In genomic region chr10:80576351-80577194, GRCm38 (mm10) we compare ENCODE assay signal across 7 mouse cellular contexts. TPM values are rescaled to one million over a fixed set of nuclear protein-coding genes. Genes with fewer than 3 reads are reported as not detected.
DNase-seq lines count a peak whose midpoint lies in the region; ATAC-seq and TF ChIP-seq lines count a peak whose summit lies in the region.

No protein-coding gene starts in this region.

- no peak for TF ChIP-seq CTCF in MEL (IDR thresholded peaks at IDR 0.05 in 2 of 3, conservative IDR thresholded peaks at IDR 0.05 in 1 of 3; ENCODE audit: control insufficient read depth in 1 of 3, insufficient read depth in 1 of 3, low read depth in 2 of 3, low read length in 3 of 3, poor library complexity in 1 of 3, severe bottlenecking in 1 of 3)

- H3K27ac ChIP-seq in MEL (ENCODE audit: control insufficient read depth, low read depth, low read length): peak overlapping the region; percentile 78
- H3K27ac ChIP-seq in heart, embryonic 16.5 days (ENCODE audit: low read length): peak overlapping the region; percentile 84
- H3K27ac ChIP-seq in midbrain, embryonic 11.5 days (ENCODE audit: low read depth, low read length): peak overlapping the region; percentile 70
- H3K27ac ChIP-seq in stomach, embryonic 14.5 days (ENCODE audit: low read length): peak overlapping the region; percentile 88

- H3K4me3 ChIP-seq in MEL (ENCODE audit: control insufficient read depth in 1 of 2, insufficient read depth in 1 of 2, low read depth in 2 of 2, low read length in 2 of 2): peak overlapping the region; percentile 88 to 94
- peak overlapping the region; percentile 79 for H3K4me3 ChIP-seq in heart, embryonic 16.5 days (ENCODE audit: low read length)
- H3K4me3 ChIP-seq in midbrain, embryonic 11.5 days (ENCODE audit: low read depth, low read length): peak overlapping the region; percentile 74
- H3K4me3 ChIP-seq in stomach, embryonic 14.5 days (ENCODE audit: low read depth, low read length): peak overlapping the region; percentile 82

- no peaks in the 10 kb centered on the region for H3K9me3 ChIP-seq in MEL (replicated peaks; ENCODE audit: insufficient read depth, low read length)
- H3K9me3 ChIP-seq in heart, embryonic 16.5 days (replicated peaks; ENCODE audit: control insufficient read depth, low read length): no peaks in the 10 kb centered on the region
- H3K9me3 ChIP-seq in midbrain, embryonic 11.5 days (ENCODE audit: control insufficient read depth, low read length): no peaks in the 10 kb centered on the region
- H3K9me3 ChIP-seq in stomach, embryonic 14.5 days (ENCODE audit: control insufficient read depth, low read depth, low read length): no peaks in the 10 kb centered on the region

- no peak for TF ChIP-seq EP300 in MEL (IDR thresholded peaks at IDR 0.05; ENCODE audit: low read depth in 1 of 2, low read length in 2 of 2)

- peak; percentile 33 to 60; a peak in 2 of 4 replicates for TF ChIP-seq POLR2A in MEL (IDR thresholded peaks at IDR 0.05; ENCODE audit: control insufficient read depth in 1 of 2, insufficient read depth in 1 of 2, low read depth in 1 of 2, low read length in 2 of 2, poor library complexity in 1 of 2)

- 0 out of 2 replicates have a peak, but pooled peaks have one; percentile 0 for ATAC-seq in heart, embryonic 16.5 days (replicated peaks; ENCODE audit: extremely low read depth, insufficient read depth, low FRiP score)
- ATAC-seq in midbrain, embryonic 11.5 days (ENCODE audit: low FRiP score): peak; percentile 11; the same call in 1 of the 2 replicates
- ATAC-seq in stomach, embryonic 14.5 days (ENCODE audit: insufficient number of reproducible peaks, insufficient read depth, low FRiP score, low read depth): no peak

- peak overlapping the region; percentile 93 for H3K9ac ChIP-seq in MEL (ENCODE audit: control insufficient read depth, low read depth, low read length, poor library complexity, severe bottlenecking)
- H3K9ac ChIP-seq in heart, embryonic 16.5 days (ENCODE audit: low read length): peak overlapping the region; percentile 86
- H3K9ac ChIP-seq in midbrain, embryonic 11.5 days (ENCODE audit: low read length): peak overlapping the region; percentile 74
- peak overlapping the region; percentile 74 for H3K9ac ChIP-seq in stomach, embryonic 14.5 days (replicated peaks; ENCODE audit: low read depth, low read length)

- H3K79me2 ChIP-seq in MEL (ENCODE audit: control insufficient read depth, insufficient read depth, low read length, poor library complexity): peaks cover 56% of the 10 kb centered on the region

- DNase-seq in CD4-positive helper T cell, adult 2 months (ENCODE audit: low read depth, low spot score): peak; percentile 80
- DNase-seq in MEL (ENCODE audit: low read depth, low spot score): peak; percentile 79
- peak; percentile 69 for DNase-seq in embryo, embryonic 11 days
- DNase-seq in kidney, postnatal 4 days: peak; percentile 76 to 85
- peak; percentile 93 for DNase-seq in midbrain, embryonic 11.5 days (ENCODE audit: low spot score, missing footprints)

- H3K27me3 ChIP-seq in MEL (ENCODE audit: control insufficient read depth in 1 of 2, insufficient read depth in 2 of 2, low read length in 2 of 2): no peaks in the 10 kb centered on the region
- H3K27me3 ChIP-seq in heart, embryonic 16.5 days (ENCODE audit: control insufficient read depth, insufficient read depth, low read length): no peaks in the 10 kb centered on the region
- H3K27me3 ChIP-seq in midbrain, embryonic 11.5 days (ENCODE audit: control insufficient read depth, insufficient read depth, low read length): no peaks in the 10 kb centered on the region
- no peaks in the 10 kb centered on the region for H3K27me3 ChIP-seq in stomach, embryonic 14.5 days (ENCODE audit: control insufficient read depth, insufficient read depth, low read length)

- TF ChIP-seq RAD21 in MEL (IDR thresholded peaks at IDR 0.05; ENCODE audit: low read depth, low read length): no peak

- H3K36me3 ChIP-seq in MEL (ENCODE audit: control insufficient read depth in 1 of 2, insufficient read depth in 2 of 2, low read length in 2 of 2): peaks cover 0 to 36% of the 10 kb centered on the region in 2 experiments; a peak in 2 of 4 replicates
- no peaks in the 10 kb centered on the region for H3K36me3 ChIP-seq in heart, embryonic 16.5 days (ENCODE audit: control insufficient read depth, insufficient read depth)
- no peaks in the 10 kb centered on the region for H3K36me3 ChIP-seq in midbrain, embryonic 11.5 days (ENCODE audit: control insufficient read depth, insufficient read depth, low read length)
- no peaks in the 10 kb centered on the region for H3K36me3 ChIP-seq in stomach, embryonic 14.5 days (ENCODE audit: control insufficient read depth, insufficient read depth, low read length)

- whole genome bisulfite sequencing in heart, embryonic 16.5 days: under 1% methylated on average over 93 of the region's 96 CpGs
- WGBS in midbrain, embryonic 11.5 days: under 1% methylated on average over 87 of the region's 96 CpGs
- WGBS in stomach, embryonic 14.5 days: under 1% methylated on average over 79 of the region's 96 CpGs

- peak overlapping the region; percentile 81 for H3K4me2 ChIP-seq in heart, embryonic 16.5 days (ENCODE audit: low read depth, low read length)
- H3K4me2 ChIP-seq in midbrain, embryonic 11.5 days: peak overlapping the region; percentile 78
- peak overlapping the region; percentile 65 for H3K4me2 ChIP-seq in stomach, embryonic 14.5 days (replicated peaks; ENCODE audit: low read depth, low read length)

- peaks cover 18 to 47% of the 10 kb centered on the region in 2 experiments; a peak in 3 of 4 replicates for H3K4me1 ChIP-seq in MEL (ENCODE audit: control insufficient read depth in 1 of 2, insufficient read depth in 2 of 2, low read length in 2 of 2)
- H3K4me1 ChIP-seq in heart, embryonic 16.5 days (ENCODE audit: control insufficient read depth, insufficient read depth, low read length): peaks cover 31% of the 10 kb centered on the region
- H3K4me1 ChIP-seq in midbrain, embryonic 11.5 days (ENCODE audit: control insufficient read depth, insufficient read depth, low read length): peaks cover 23% of the 10 kb centered on the region
- peaks cover 40% of the 10 kb centered on the region for H3K4me1 ChIP-seq in stomach, embryonic 14.5 days (ENCODE audit: control insufficient read depth, insufficient read depth, low read length)

TF ChIP-seq in MEL, 35 proteins besides CTCF, POLR2A, EP300 and RAD21 (continues in another document):
- TF ChIP-seq MAFK (IDR thresholded peaks at IDR 0.05; ENCODE audit: borderline replicate concordance, low read depth, low read length) (no peak), BHLHE40 (IDR thresholded peaks at IDR 0.05; ENCODE audit: borderline replicate concordance, low read depth, low read length) (no peak), ELF1 (IDR thresholded peaks at IDR 0.05; ENCODE audit: low read depth, low read length) (no peak; the same call in 1 of the 2 replicates), TAL1 (IDR thresholded peaks at IDR 0.05; ENCODE audit: low read length) (no peak), NELFE (IDR thresholded peaks at IDR 0.05; ENCODE audit: low read depth, low read length) (peak; percentile 32; the same call in 1 of the 2 replicates), GABPA (IDR thresholded peaks at IDR 0.05; ENCODE audit: low read depth, low read length) (no peak), HCFC1 (IDR thresholded peaks at IDR 0.05; ENCODE audit: low read depth, low read length) (no peak), ETS1 (IDR thresholded peaks at IDR 0.05; ENCODE audit: low read depth, low read length) (no peak; the same call in 1 of the 2 replicates)

RNA-seq across cellular contexts. Expression of gene Klf16, which starts 0.5 kb away (rescaled TPM):
- total RNA-seq in MEL (2012; rRNA removed): 30.0 and 37.1 TPM in 2 replicates
- polyA plus RNA-seq in MEL (2012; ENCODE audit: insufficient read depth in 1 of 2, insufficient read length in 2 of 2, low read depth in 1 of 2, low replicate concordance in 2 of 2, missing spikeins in 1 of 2): 10 to 100 TPM in 1 of 2 experiments, not detected in 1; 51.1 TPM
- polyA plus RNA-seq in heart, embryonic 16.5 days (2015; fragmentation: Nextera tagmentation; extraction: Ambion mirVana): 5.8 and 6.0 TPM in 2 replicates
- 3.1 and 3.2 TPM in 2 replicates for polyA plus RNA-seq in midbrain, embryonic 11.5 days (2014; fragmentation: Nextera tagmentation; extraction: Ambion mirVana)
- polyA plus RNA-seq in stomach, embryonic 14.5 days (2014; fragmentation: Nextera tagmentation; extraction: Ambion mirVana): 8.1 and 8.4 TPM in 2 replicates

RNA-seq across cellular contexts. Expression of gene Abhd17a, which starts 13.6 kb away (rescaled TPM):
- total RNA-seq in MEL (2012; rRNA removed): 89.6 and 98.5 TPM in 2 replicates
- 100 to 1,000 TPM in 1 of 2 experiments, 10 to 100 TPM in 1; 96.2 to 136 TPM for polyA plus RNA-seq in MEL (2012; ENCODE audit: insufficient read depth in 1 of 2, insufficient read length in 2 of 2, low read depth in 1 of 2, low replicate concordance in 2 of 2, missing spikeins in 1 of 2)
- 79.5 and 91.7 TPM in 2 replicates for polyA plus RNA-seq in heart, embryonic 16.5 days (2015; fragmentation: Nextera tagmentation; extraction: Ambion mirVana)
- 90.8 and 109 TPM in 2 replicates for polyA plus RNA-seq in midbrain, embryonic 11.5 days (2014; fragmentation: Nextera tagmentation; extraction: Ambion mirVana)
- polyA plus RNA-seq in stomach, embryonic 14.5 days (2014; fragmentation: Nextera tagmentation; extraction: Ambion mirVana): 89.7 and 104 TPM in 2 replicates

RNA-seq across cellular contexts. Expression of gene Rexo1, which starts 15.2 kb away (rescaled TPM):
- 14.3 and 14.7 TPM in 2 replicates for total RNA-seq in MEL (2012; rRNA removed)
- 10 to 100 TPM in 1 of 2 experiments, not detected in 1; 54.6 TPM for polyA plus RNA-seq in MEL (2012; ENCODE audit: insufficient read depth in 1 of 2, insufficient read length in 2 of 2, low read depth in 1 of 2, low replicate concordance in 2 of 2, missing spikeins in 1 of 2)
- polyA plus RNA-seq in heart, embryonic 16.5 days (2015; fragmentation: Nextera tagmentation; extraction: Ambion mirVana): 15.0 and 16.5 TPM in 2 replicates
- polyA plus RNA-seq in midbrain, embryonic 11.5 days (2014; fragmentation: Nextera tagmentation; extraction: Ambion mirVana): 21.6 and 23.5 TPM in 2 replicates
- 22.9 and 24.3 TPM in 2 replicates for polyA plus RNA-seq in stomach, embryonic 14.5 days (2014; fragmentation: Nextera tagmentation; extraction: Ambion mirVana)

RNA-seq across cellular contexts. Expression of gene Scamp4, which starts 26.1 kb away (rescaled TPM):
- 34.2 and 36.5 TPM in 2 replicates for total RNA-seq in MEL (2012; rRNA removed)
- 100 to 1,000 TPM in 1 of 2 experiments, not detected in 1; 140 TPM for polyA plus RNA-seq in MEL (2012; ENCODE audit: insufficient read depth in 1 of 2, insufficient read length in 2 of 2, low read depth in 1 of 2, low replicate concordance in 2 of 2, missing spikeins in 1 of 2)
- 60.1 and 68.4 TPM in 2 replicates for polyA plus RNA-seq in heart, embryonic 16.5 days (2015; fragmentation: Nextera tagmentation; extraction: Ambion mirVana)
- polyA plus RNA-seq in midbrain, embryonic 11.5 days (2014; fragmentation: Nextera tagmentation; extraction: Ambion mirVana): 60.2 and 62.3 TPM in 2 replicates
- polyA plus RNA-seq in stomach, embryonic 14.5 days (2014; fragmentation: Nextera tagmentation; extraction: Ambion mirVana): 95.9 and 106 TPM in 2 replicates

RNA-seq across cellular contexts. Expression of gene Adat3, which starts 26.1 kb away (rescaled TPM):
- total RNA-seq in MEL (2012; rRNA removed): 7.2 and 7.7 TPM in 2 replicates
- polyA plus RNA-seq in MEL (2012; ENCODE audit: insufficient read depth in 1 of 2, insufficient read length in 2 of 2, low read depth in 1 of 2, low replicate concordance in 2 of 2, missing spikeins in 1 of 2): 1 to 10 TPM in 1 of 2 experiments, not detected in 1; 7.4 TPM
- 3.5 and 4.0 TPM in 2 replicates for polyA plus RNA-seq in heart, embryonic 16.5 days (2015; fragmentation: Nextera tagmentation; extraction: Ambion mirVana)
- polyA plus RNA-seq in midbrain, embryonic 11.5 days (2014; fragmentation: Nextera tagmentation; extraction: Ambion mirVana): 5.4 and 6.9 TPM in 2 replicates
- 7.7 and 7.9 TPM in 2 replicates for polyA plus RNA-seq in stomach, embryonic 14.5 days (2014; fragmentation: Nextera tagmentation; extraction: Ambion mirVana)
